Mouse (Mus musculus) MEL (cell line): ENCODE data around the gene Thap8. TPM values are rescaled to one million over a fixed set of nuclear protein-coding genes. Genes with fewer than 3 reads are reported as not detected.
A peak's percentile ranks its signal among the peaks of the same experiment; 100 is the strongest.

Experiments
- DNase-seq: peaks from one replicate; pipeline ENCODE4 v3.0.0; 2011; ENCODE audit warnings: low read depth, low spot score
- H3K27ac ChIP-seq: 2 replicates; pipeline ENCODE4 v1.5.1; 2012; ENCODE audit warnings: low read depth, mild to moderate bottlenecking, control low read depth, low read length, moderate library complexity; ENCODE audit not compliant: control insufficient read depth
- H3K27me3 ChIP-seq, 2 experiments: fragments of 150-350 bp in 1 of 2; sonication (generic) in 1 of 2; 2 replicates each; pipeline ENCODE4 v1.6.1; 2012; ENCODE audit warnings: low read length in 2 of 2, mild to moderate bottlenecking in 2 of 2, improper control_type of control experiment in 1 of 2, moderate library complexity in 1 of 2; ENCODE audit not compliant: insufficient read depth in 2 of 2, control insufficient read depth in 1 of 2
- H3K36me3 ChIP-seq, 2 experiments: 2 replicates each; pipeline ENCODE4 v1.6.1; 2012 to 2014; ENCODE audit warnings: low read length in 2 of 2, improper control_type of control experiment in 1 of 2, inconsistent platforms in 1 of 2, mild to moderate bottlenecking in 1 of 2; ENCODE audit not compliant: insufficient read depth in 2 of 2, control insufficient read depth in 1 of 2
- H3K4me1 ChIP-seq, 2 experiments: fragments of 150-350 bp in 1 of 2; sonication (generic) in 1 of 2; 2 replicates each; pipeline ENCODE4 v1.6.1; 2012; ENCODE audit warnings: low read length in 2 of 2, improper control_type of control experiment in 1 of 2, mild to moderate bottlenecking in 1 of 2; ENCODE audit not compliant: insufficient read depth in 2 of 2, control insufficient read depth in 1 of 2
- H3K4me3 ChIP-seq, 2 experiments: fragments of 150-350 bp in 1 of 2; sonication (generic) in 1 of 2; 2 replicates each; pipeline ENCODE4 v1.5.1; 2012; ENCODE audit warnings: low read depth in 2 of 2, low read length in 2 of 2, mild to moderate bottlenecking in 2 of 2, moderate library complexity in 2 of 2, control low read depth in 1 of 2, improper control_type of control experiment in 1 of 2; ENCODE audit not compliant: control insufficient read depth in 1 of 2, insufficient read depth in 1 of 2
- H3K79me2 ChIP-seq: 2 replicates; pipeline ENCODE4 v1.6.1; 2012; ENCODE audit warnings: mild to moderate bottlenecking, low read length, moderate library complexity; ENCODE audit not compliant: control insufficient read depth, poor library complexity, insufficient read depth
- H3K9ac ChIP-seq: 2 replicates; pipeline ENCODE4 v1.6.1; 2012; ENCODE audit warnings: low read depth, mild to moderate bottlenecking, control low read depth, low read length, moderate library complexity; ENCODE audit not compliant: control insufficient read depth, poor library complexity, severe bottlenecking
- H3K9me3 ChIP-seq: fragments of 150-350 bp; sonication (generic); replicated peaks from 2 replicates; pipeline ENCODE4 v1.6.1; 2012; ENCODE audit warnings: mild to moderate bottlenecking, low read length, improper control_type of control experiment, moderate library complexity; ENCODE audit not compliant: insufficient read depth
- BHLHE40 ChIP-seq: IDR thresholded peaks from 2 replicates; pipeline ENCODE4 v1.6.1; 2012; ENCODE audit warnings: low read depth, mild to moderate bottlenecking, inconsistent platforms, low read length, improper control_type of control experiment, borderline replicate concordance
- CHD1 ChIP-seq: IDR thresholded peaks from 2 replicates; pipeline ENCODE4 v1.6.1; 2012; ENCODE audit warnings: low read depth, mild to moderate bottlenecking, inconsistent platforms, low read length, improper control_type of control experiment
- E2F4 ChIP-seq: IDR thresholded peaks from 2 replicates; pipeline ENCODE4 v1.6.1; 2011; ENCODE audit warnings: low read depth, low read length, improper control_type of control experiment, borderline replicate concordance
- ELF1 ChIP-seq: IDR thresholded peaks from 2 replicates; pipeline ENCODE4 v1.6.1; 2014; ENCODE audit warnings: low read depth, mild to moderate bottlenecking, inconsistent platforms, low read length, improper control_type of control experiment, moderate library complexity
- EP300 ChIP-seq, 2 experiments: IDR thresholded peaks; 2 replicates each; pipeline ENCODE4 v1.6.1; 2011; ENCODE audit warnings: improper control_type of control experiment in 2 of 2, low read length in 2 of 2, low read depth in 1 of 2, mild to moderate bottlenecking in 1 of 2
- ETS1 ChIP-seq: IDR thresholded peaks from 2 replicates; pipeline ENCODE4 v1.6.1; 2012; ENCODE audit warnings: low read depth, mild to moderate bottlenecking, inconsistent platforms, low read length, improper control_type of control experiment, moderate library complexity
- GABPA ChIP-seq: IDR thresholded peaks from 2 replicates; pipeline ENCODE4 v1.6.1; 2012; ENCODE audit warnings: low read depth, mild to moderate bottlenecking, inconsistent platforms, low read length, improper control_type of control experiment, moderate library complexity
- GATA1 ChIP-seq: IDR thresholded peaks from 2 replicates; pipeline ENCODE4 v1.6.1; 2011; ENCODE audit warnings: low read depth, low read length, improper control_type of control experiment
- HCFC1 ChIP-seq: IDR thresholded peaks from 2 replicates; pipeline ENCODE4 v1.6.1; 2012; ENCODE audit warnings: low read depth, mild to moderate bottlenecking, inconsistent platforms, low read length, improper control_type of control experiment, moderate library complexity
- KAT2A ChIP-seq: conservative IDR thresholded peaks from 2 replicates; pipeline ENCODE4 v1.6.1; 2012; ENCODE audit warnings: low read depth, low read length, improper control_type of control experiment, inconsistent platforms
- MAFK ChIP-seq: IDR thresholded peaks from 2 replicates; pipeline ENCODE4 v1.6.1; 2011; ENCODE audit warnings: low read depth, mild to moderate bottlenecking, low read length, improper control_type of control experiment, borderline replicate concordance
- MAX ChIP-seq: IDR thresholded peaks from 2 replicates; pipeline ENCODE4 v1.6.1; 2011; ENCODE audit warnings: low read length, improper control_type of control experiment
- MAZ ChIP-seq: IDR thresholded peaks from 2 replicates; pipeline ENCODE4 v1.6.1; 2012; ENCODE audit warnings: low read depth, mild to moderate bottlenecking, inconsistent platforms, low read length, improper control_type of control experiment
- MEF2A ChIP-seq: IDR thresholded peaks from 2 replicates; pipeline ENCODE4 v1.6.1; 2014; ENCODE audit warnings: low read depth, mild to moderate bottlenecking, inconsistent platforms, low read length, improper control_type of control experiment; ENCODE audit not compliant: poor library complexity, insufficient replicate concordance, severe bottlenecking; ENCODE audit errors: extremely low read depth
- MXI1 ChIP-seq: IDR thresholded peaks from 2 replicates; pipeline ENCODE4 v1.6.1; 2011; ENCODE audit warnings: mild to moderate bottlenecking, low read depth, low read length, improper control_type of control experiment
- MYC ChIP-seq: IDR thresholded peaks from 2 replicates; pipeline ENCODE4 v1.6.1; 2011; ENCODE audit warnings: low read depth, mild to moderate bottlenecking, low read length, improper control_type of control experiment, moderate library complexity
- NELFE ChIP-seq: IDR thresholded peaks from 2 replicates; pipeline ENCODE4 v1.6.1; 2011; ENCODE audit warnings: low read depth, low read length, improper control_type of control experiment
- NRF1 ChIP-seq: IDR thresholded peaks from 2 replicates; pipeline ENCODE4 v1.6.1; 2014; ENCODE audit warnings: low read depth, mild to moderate bottlenecking, inconsistent platforms, low read length, improper control_type of control experiment, moderate library complexity; ENCODE audit not compliant: poor library complexity, insufficient read depth, severe bottlenecking
- POLR2AphosphoS5 ChIP-seq: IDR thresholded peaks from 2 replicates; pipeline ENCODE4 v1.6.1; 2012; ENCODE audit warnings: low read depth, borderline replicate concordance, mild to moderate bottlenecking, inconsistent platforms, low read length, moderate library complexity, mixed read lengths
- RCOR1 ChIP-seq: IDR thresholded peaks from 2 replicates; pipeline ENCODE4 v1.6.1; 2012; ENCODE audit warnings: low read depth, mild to moderate bottlenecking, inconsistent platforms, low read length, improper control_type of control experiment
- SIN3A ChIP-seq: IDR thresholded peaks from 2 replicates; pipeline ENCODE4 v1.6.1; 2012; ENCODE audit warnings: low read length, improper control_type of control experiment, inconsistent platforms
- SMC3 ChIP-seq: IDR thresholded peaks from 2 replicates; pipeline ENCODE4 v1.6.1; 2011; ENCODE audit warnings: low read depth, low read length, improper control_type of control experiment
- TAL1 ChIP-seq: IDR thresholded peaks from 2 replicates; pipeline ENCODE4 v1.6.1; 2012; ENCODE audit warnings: mild to moderate bottlenecking, inconsistent platforms, low read length, moderate library complexity, mixed read lengths
- TCF12 ChIP-seq: IDR thresholded peaks from 2 replicates; pipeline ENCODE4 v1.6.1; 2014; ENCODE audit warnings: low read depth, mild to moderate bottlenecking, inconsistent platforms, low read length, improper control_type of control experiment, moderate library complexity
- USF1 ChIP-seq: IDR thresholded peaks from 2 replicates; pipeline ENCODE4 v1.6.1; 2014; ENCODE audit warnings: low read depth, mild to moderate bottlenecking, inconsistent platforms, low read length, improper control_type of control experiment, moderate library complexity
- USF2 ChIP-seq, 2 experiments: IDR thresholded peaks; 2 replicates each; pipeline ENCODE4 v1.6.1; 2011 to 2012; ENCODE audit warnings: improper control_type of control experiment in 2 of 2, low read length in 2 of 2, borderline replicate concordance in 1 of 2, inconsistent platforms in 1 of 2, low read depth in 1 of 2, mild to moderate bottlenecking in 1 of 2; ENCODE audit not compliant: insufficient read depth in 1 of 2
- ZKSCAN1 ChIP-seq: IDR thresholded peaks from 2 replicates; pipeline ENCODE4 v1.6.1; 2012; ENCODE audit warnings: low read depth, mild to moderate bottlenecking, inconsistent platforms, low read length, improper control_type of control experiment, moderate library complexity
- polyA plus RNA-seq, 2 experiments: library from polyadenylated mRNA; stranded (reverse) in 1 of 2; unstranded in 1 of 2; fragments of >175 nt in 1 of 2; fragments of >200 nt in 1 of 2; gene quantifications; 2 replicates each; pipeline versions ENCODE4 v1.2.1 to v1.2.4; 2012; ENCODE audit warnings: low replicate concordance in 2 of 2, low read depth in 1 of 2; ENCODE audit not compliant: insufficient read length in 2 of 2, insufficient read depth in 1 of 2, missing spikeins in 1 of 2
- total RNA-seq: library from RNA; depleted of rRNA; stranded (reverse); fragments of 300-350 nt; gene quantifications from 2 replicates; pipeline ENCODE4 v1.2.3, GENCODE M21; 2012

The Thap8 gene
- total and polyA plus RNA-seq, 3 experiments = 0.46 to 0.73 TPM; not detected in 1

DNA sequence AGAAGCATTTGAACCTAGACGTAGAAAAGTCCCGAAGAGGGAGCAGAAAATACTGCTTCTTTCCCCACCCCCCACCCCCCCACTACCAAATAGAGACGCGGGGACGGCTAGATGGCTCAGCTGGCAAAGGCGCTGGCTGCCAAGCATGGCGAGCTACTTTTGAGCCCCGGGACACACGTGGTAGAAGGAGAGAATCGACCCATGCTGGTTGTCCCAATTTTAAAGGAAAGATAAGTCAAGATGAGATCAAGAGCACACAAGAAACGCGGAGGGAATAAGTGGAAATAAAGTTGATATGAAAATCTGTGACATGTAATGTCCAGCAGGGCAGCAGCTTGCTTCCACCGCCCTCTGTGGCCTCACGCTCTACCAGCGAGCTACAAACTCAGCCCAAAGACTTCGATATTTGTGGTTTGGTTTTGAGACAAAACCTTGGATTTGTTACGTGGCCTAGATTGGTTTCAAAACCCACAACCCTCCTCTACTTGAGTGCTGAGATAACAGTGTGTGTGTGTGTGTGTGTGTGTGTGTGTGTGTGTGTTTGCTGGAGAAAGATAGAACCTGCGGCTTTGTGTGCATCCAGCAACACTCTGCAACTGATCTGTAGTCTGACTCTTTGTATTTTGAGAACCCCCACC lies 52.8 kb downstream of the Thap8 start:
- no peaks in the 10 kb centered on the region for H3K9me3 ChIP-seq
- H3K27me3 ChIP-seq = peaks cover 0 to 2% of the 10 kb centered on the region in 2 experiments; a peak in 3 of 4 replicates
- H3K36me3 ChIP-seq = peaks cover 0 to 11% of the 10 kb centered on the region in 2 experiments; a peak in 2 of 4 replicates

DNA sequence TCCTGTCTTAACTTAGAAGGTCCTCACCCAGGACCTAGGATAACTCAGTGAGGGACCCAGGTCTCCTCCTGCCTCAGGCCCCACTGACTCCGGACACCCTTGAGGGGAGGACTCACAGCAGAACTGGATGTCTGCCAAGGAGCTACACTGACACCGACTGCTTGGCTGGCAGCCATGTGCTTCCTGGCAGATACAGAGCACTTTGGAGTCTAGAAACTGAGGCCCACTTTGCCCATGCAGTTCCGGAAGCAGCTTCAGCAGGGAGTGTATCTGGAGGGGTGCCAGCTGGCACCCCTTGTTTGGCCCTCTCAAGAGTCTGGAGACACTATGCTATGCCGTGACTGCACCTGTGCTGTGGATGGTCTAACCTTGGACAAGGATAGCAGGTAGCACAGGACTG lies 53.5 kb downstream of the Thap8 start:
- Histone ChIP-seq H3K9ac (no peak overlapping the region), H3K4me1 (peaks cover 4 to 19% of the 10 kb centered on the region in 2 experiments; a peak in 3 of 4 replicates), H3K27me3 (peaks cover 0 to under 1% of the 10 kb centered on the region in 2 experiments; a peak in 2 of 4 replicates), H3K27ac (peak overlapping the region; percentile 39; the same call in 1 of the 2 replicates), H3K9me3 (no peaks in the 10 kb centered on the region), H3K4me3 (no peak overlapping the region)
- peak; percentile 95 for DNase-seq
- TF ChIP-seq MXI1 (peak; percentile 79), EP300 (IDR thresholded peaks at IDR 0.05; ENCODE audit: low read depth in 1 of 2, low read length in 2 of 2) (peak; percentile 64 to 65; a peak in 3 of 4 replicates), USF1 (no peak), MAX (peak; percentile 80), MAZ (peak; percentile 70), CHD1 (no peak), HCFC1 (0 out of 2 replicates have a peak, but pooled peaks have one; percentile 31), ETS1 (peak; percentile 91), TCF12 (peak; percentile 69; the same call in 1 of the 2 replicates), USF2 (IDR thresholded peaks at IDR 0.05; ENCODE audit: borderline replicate concordance in 1 of 2, insufficient read depth in 1 of 2, low read depth in 1 of 2, low read length in 2 of 2) (no peak), MYC (peak; percentile 82), KAT2A (no peak), RCOR1 (peak; percentile 85), GATA1 (peak; percentile 37; the same call in 1 of the 2 replicates), TAL1 (peak; percentile 61), SIN3A (peak; percentile 43), ELF1 (peak; percentile 80), MAFK (peak; percentile 34; the same call in 1 of the 2 replicates)
- TF ChIP-seq, all 39 proteins: peak for 14
- H3K79me2 ChIP-seq = no peaks in the 10 kb centered on the region
- peaks cover 0 to 11% of the 10 kb centered on the region in 2 experiments; a peak in 2 of 4 replicates for H3K36me3 ChIP-seq

More for the DNA sequence above, 52.8 kb downstream of the Thap8 start:
- H3K27ac ChIP-seq = no peak overlapping the region; the same call in 1 of the 2 replicates
- peak; percentile 79 for DNase-seq
- H3K9ac ChIP-seq = no peak overlapping the region
- TF ChIP-seq GABPA (no peak), ELF1 (no peak), MYC (no peak), GATA1 (peak; percentile 18; the same call in 1 of the 2 replicates), NELFE (no peak), SMC3 (0 out of 2 replicates have a peak, but pooled peaks have one; percentile 7), MAFK (peak; percentile 72), BHLHE40 (peak; percentile 42; the same call in 1 of the 2 replicates), TCF12 (peak; percentile 68), ETS1 (peak; percentile 79), HCFC1 (peak; percentile 45), E2F4 (no peak), POLR2AphosphoS5 (no peak), MEF2A (no peak), NRF1 (no peak), EP300 (IDR thresholded peaks at IDR 0.05; ENCODE audit: low read depth in 1 of 2, low read length in 2 of 2) (peak in 1 of 2 experiments; percentile 68; a peak in 2 of 4 replicates), ZKSCAN1 (no peak), RCOR1 (peak; percentile 99)
- H3K79me2 ChIP-seq = no peaks in the 10 kb centered on the region
- peaks cover 4 to 19% of the 10 kb centered on the region in 2 experiments; a peak in 3 of 4 replicates for H3K4me1 ChIP-seq
- no peak overlapping the region for H3K4me3 ChIP-seq
